Mouse (Mus musculus) forebrain, postnatal 0 days (tissue): ENCODE measurements around the gene Zfp933. TPM values are rescaled to one million over a fixed set of nuclear protein-coding genes. Genes with fewer than 3 reads are reported as not detected.

Experiments used
- polyA plus RNA-seq: library from polyadenylated mRNA; unstranded; fragments of >200 nt; fragmentation: Nextera tagmentation; extraction: Ambion mirVana; gene quantifications from 2 replicates; pipeline ENCODE4 v1.2.1, GENCODE M21; 2015
- total RNA-seq: library from RNA; depleted of rRNA; stranded (reverse); fragments of >200 nt; gene quantifications from 2 replicates; pipeline ENCODE4 v1.2.3, GENCODE M21; 2014; rRNA removed

The Zfp933 gene
- total and polyA plus RNA-seq, 2 experiments from 2014 or later: 4.6 to 16.5 TPM

Other genes with a start within 250 kb of the Zfp933 start
- 1.9 and 4.0 TPM in 2 replicates for gene Zfp979, start 205.9 kb downstream of the Zfp933 start, total RNA-seq
- 0.86 and 1.6 TPM in 2 replicates for gene Zfp979, start 205.9 kb downstream of the Zfp933 start, polyA plus RNA-seq
- not detected in 2 replicates for gene Zfp534, start 145.8 kb downstream of the Zfp933 start, total RNA-seq
- not detected in 2 replicates for gene Zfp534, start 145.8 kb downstream of the Zfp933 start, polyA plus RNA-seq
- gene Zfp984, start 38.6 kb downstream of the Zfp933 start, total RNA-seq: 6.8 and 8.6 TPM in 2 replicates
- 3.9 and 4.8 TPM in 2 replicates for gene Zfp984, start 38.6 kb downstream of the Zfp933 start, polyA plus RNA-seq
- 32.9 and 35.7 TPM in 2 replicates for gene Miip, start 20.4 kb upstream of the Zfp933 start, total RNA-seq
- gene Miip, start 20.4 kb upstream of the Zfp933 start, polyA plus RNA-seq: 31.7 and 32.3 TPM in 2 replicates
- 7.4 and 8.5 TPM in 2 replicates for gene Fv1, start 20.6 kb upstream of the Zfp933 start, total RNA-seq
- 2.7 and 4.2 TPM in 2 replicates for gene Fv1, start 20.6 kb upstream of the Zfp933 start, polyA plus RNA-seq
- gene Mfn2, start 56.3 kb upstream of the Zfp933 start, total RNA-seq: 57.8 and 69.9 TPM in 2 replicates
- gene Mfn2, start 56.3 kb upstream of the Zfp933 start, polyA plus RNA-seq: 59.4 and 83.3 TPM in 2 replicates
- 13.5 and 18.8 TPM in 2 replicates for gene Plod1, start 88.4 kb upstream of the Zfp933 start, total RNA-seq
- gene Plod1, start 88.4 kb upstream of the Zfp933 start, polyA plus RNA-seq: 17.3 and 17.9 TPM in 2 replicates
- 43.4 and 57.7 TPM in 2 replicates for gene 2510039O18Rik, start 92.5 kb upstream of the Zfp933 start, total RNA-seq
- gene 2510039O18Rik, start 92.5 kb upstream of the Zfp933 start, polyA plus RNA-seq: 12.0 and 12.8 TPM in 2 replicates
- not detected in 2 replicates for gene Nppb, start 137.4 kb upstream of the Zfp933 start, total RNA-seq
- gene Nppb, start 137.4 kb upstream of the Zfp933 start, polyA plus RNA-seq: 0.21 TPM in 1 of 2 replicates, not detected in the other
- gene Nppa, start 152.4 kb upstream of the Zfp933 start, total RNA-seq: 1.5 TPM in 1 of 2 replicates, not detected in the other
- 1.1 and 2.2 TPM in 2 replicates for gene Nppa, start 152.4 kb upstream of the Zfp933 start, polyA plus RNA-seq
- 48.2 and 61.0 TPM in 2 replicates for gene Clcn6, start 190.5 kb upstream of the Zfp933 start, total RNA-seq
- 19.9 and 26.3 TPM in 2 replicates for gene Clcn6, start 190.5 kb upstream of the Zfp933 start, polyA plus RNA-seq
- 27.0 and 34.5 TPM in 2 replicates for gene Mthfr, start 190.7 kb upstream of the Zfp933 start, total RNA-seq
- gene Mthfr, start 190.7 kb upstream of the Zfp933 start, polyA plus RNA-seq: 3.6 and 7.9 TPM in 2 replicates
- gene Agtrap, start 239.7 kb upstream of the Zfp933 start, total RNA-seq: 3.8 and 4.2 TPM in 2 replicates
- 5.6 and 7.9 TPM in 2 replicates for gene Agtrap, start 239.7 kb upstream of the Zfp933 start, polyA plus RNA-seq